10 mouse cellular contexts compared by ENCODE assay signal in genomic region chr13:107616775-107617174, GRCm38 (mm10).
DNase-seq lines count a peak whose midpoint lies in the region; ATAC-seq and TF ChIP-seq lines count a peak whose summit lies in the region.
"Had no signal": no experiment of that assay in that cellular context is flagged by ENCODE, and none has a peak within 500 bp of the region (broad histone marks: within the 10 kb centered on the region; RNA-seq: fewer than 3 reads in every experiment).

No protein-coding gene starts in this region.

- H3K27ac ChIP-seq in kidney, embryonic 15.5 days, result no peak overlapping the region
- H3K27ac ChIP-seq in kidney, postnatal 0 days, result no peak overlapping the region
- H3K27ac ChIP-seq: heart, embryonic 13.5 days had no signal

- H3K4me2 ChIP-seq in kidney, embryonic 15.5 days, result no peak overlapping the region
- no peak overlapping the region for H3K4me2 ChIP-seq in kidney, postnatal 0 days (ENCODE audit: low read length)
- H3K4me2 ChIP-seq: heart, embryonic 13.5 days had no signal

- no peak overlapping the region for H3K4me3 ChIP-seq in kidney, embryonic 15.5 days (replicated peaks)
- no peak overlapping the region for H3K4me3 ChIP-seq in kidney, postnatal 0 days (replicated peaks; ENCODE audit: low read depth, low read length)
- H3K4me3 ChIP-seq: heart, embryonic 13.5 days had no signal

- peak; percentile 28 for DNase-seq in adrenal gland, adult 2 months
- DNase-seq in adrenal gland, adult 8-10 months, result no peak
- peak; percentile 17 for DNase-seq in kidney, adult 11 months
- peak; percentile 46 for DNase-seq in 3134 (ENCODE audit: extremely low read depth, insufficient read length, low spot score)
- DNase-seq in kidney, postnatal 0 days (ENCODE audit: low spot score), result no peak
- no peak for DNase-seq in Muller cell, postnatal 12 days (ENCODE audit: inconsistent ontology term)
- DNase-seq: left cerebral cortex, postnatal 4 days had no signal

- ATAC-seq in kidney, embryonic 15.5 days (replicated peaks; ENCODE audit: low FRiP score), result no peak
- ATAC-seq in kidney, postnatal 0 days (replicated peaks; ENCODE audit: low FRiP score, low read depth), result no peak
- no peak for ATAC-seq in megakaryocyte-erythroid progenitor cell, adult 5-6 weeks (replicated peaks; ENCODE audit: low FRiP score, low TSS enrichment, poor library complexity, severe bottlenecking)

- 78% methylated on average over 4 of the region's 4 CpGs for WGBS in kidney, embryonic 15.5 days
- 76% methylated on average over 4 of the region's 4 CpGs for WGBS in kidney, postnatal 0 days

- no peak overlapping the region for H3K9ac ChIP-seq in kidney, embryonic 15.5 days
- no peak overlapping the region for H3K9ac ChIP-seq in kidney, postnatal 0 days (ENCODE audit: low read depth, low read length)
- H3K9ac ChIP-seq: heart, embryonic 13.5 days had no signal

- H3K36me3 ChIP-seq in kidney, embryonic 15.5 days, result no peaks in the 10 kb centered on the region
- no peaks in the 10 kb centered on the region for H3K36me3 ChIP-seq in kidney, postnatal 0 days (ENCODE audit: insufficient read depth, low read length)
- H3K36me3 ChIP-seq: heart, embryonic 13.5 days had no signal

- TF ChIP-seq CTCF in kidney, postnatal 0 days (IDR thresholded peaks at IDR 0.05; ENCODE audit: low read depth), result peak; percentile 39; the same call in 1 of the 2 replicates

- H3K27me3 ChIP-seq in kidney, embryonic 15.5 days, result no peaks in the 10 kb centered on the region
- no peaks in the 10 kb centered on the region for H3K27me3 ChIP-seq in kidney, postnatal 0 days (ENCODE audit: insufficient read depth, low read length)

- H3K4me1 ChIP-seq in kidney, embryonic 15.5 days, result peaks cover 27% of the 10 kb centered on the region
- no peaks in the 10 kb centered on the region for H3K4me1 ChIP-seq in kidney, postnatal 0 days (replicated peaks; ENCODE audit: insufficient read depth, low read length)

- H3K9me3 ChIP-seq in kidney, embryonic 15.5 days (replicated peaks), result no peaks in the 10 kb centered on the region
- no peaks in the 10 kb centered on the region for H3K9me3 ChIP-seq in kidney, postnatal 0 days (replicated peaks; ENCODE audit: low read length)
- H3K9me3 ChIP-seq: heart, embryonic 13.5 days had no signal

Comparison
In these comparisons a context has a peak if more than half of its experiments do, and no peak if none do; other contexts are left out.
1. DNase-seq: peak in adrenal gland, adult 2 months (single experiment), kidney, adult 11 months (single experiment) and 3134 (single experiment); none in adrenal gland, adult 8-10 months (single experiment), kidney, postnatal 0 days (single experiment) and Muller cell, postnatal 12 days (single experiment).